Mouse (Mus musculus) mature B cell (primary cell): ENCODE results near the gene Astn1.

Experiments
- in situ Hi-C: fragments of 300-500 bp; cut with MboI; formaldehyde crosslinking; loops from 2 replicates; pipeline ENCODE4 v1.14.3; 2019

Gene Astn1

DNA sequence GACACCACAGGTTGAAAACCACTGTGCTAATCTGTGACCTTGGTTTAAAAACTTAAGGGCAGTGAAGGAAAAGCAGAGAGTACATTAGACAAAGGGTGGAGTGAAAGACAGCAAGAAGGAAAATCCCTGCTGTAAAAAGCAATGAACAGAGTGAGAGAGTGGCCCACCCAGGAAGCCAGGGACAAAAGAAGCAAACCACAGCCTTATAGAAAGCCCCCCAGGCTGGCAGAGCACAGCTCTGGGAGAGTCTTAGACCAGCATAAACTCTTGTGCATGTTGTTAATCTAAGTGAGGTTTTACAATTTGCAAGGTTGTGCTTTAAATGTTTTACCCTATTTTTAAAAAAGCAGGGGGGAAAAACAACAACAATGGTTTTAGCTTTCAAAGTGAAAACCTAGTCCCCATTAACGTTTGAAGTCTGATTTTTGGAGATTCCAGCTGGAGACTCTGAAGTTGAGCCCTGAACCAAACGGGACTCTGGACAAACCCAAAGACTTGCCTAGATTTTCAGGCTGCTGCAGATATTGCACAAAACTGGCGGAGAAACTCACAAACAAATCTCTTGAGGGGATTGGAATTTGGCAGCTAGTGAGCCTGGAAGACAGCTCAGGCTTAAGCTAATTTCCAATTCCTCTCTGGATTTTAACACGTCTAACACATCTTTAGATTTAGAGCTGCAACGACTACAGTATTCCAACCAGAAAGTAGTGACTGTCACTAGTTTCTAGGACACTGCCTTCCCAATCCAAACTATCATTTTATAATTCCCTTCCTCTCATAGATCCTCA is 377.3 kb downstream of the Astn1 start:
- in situ Hi-C loops, result no loop called here

DNA sequence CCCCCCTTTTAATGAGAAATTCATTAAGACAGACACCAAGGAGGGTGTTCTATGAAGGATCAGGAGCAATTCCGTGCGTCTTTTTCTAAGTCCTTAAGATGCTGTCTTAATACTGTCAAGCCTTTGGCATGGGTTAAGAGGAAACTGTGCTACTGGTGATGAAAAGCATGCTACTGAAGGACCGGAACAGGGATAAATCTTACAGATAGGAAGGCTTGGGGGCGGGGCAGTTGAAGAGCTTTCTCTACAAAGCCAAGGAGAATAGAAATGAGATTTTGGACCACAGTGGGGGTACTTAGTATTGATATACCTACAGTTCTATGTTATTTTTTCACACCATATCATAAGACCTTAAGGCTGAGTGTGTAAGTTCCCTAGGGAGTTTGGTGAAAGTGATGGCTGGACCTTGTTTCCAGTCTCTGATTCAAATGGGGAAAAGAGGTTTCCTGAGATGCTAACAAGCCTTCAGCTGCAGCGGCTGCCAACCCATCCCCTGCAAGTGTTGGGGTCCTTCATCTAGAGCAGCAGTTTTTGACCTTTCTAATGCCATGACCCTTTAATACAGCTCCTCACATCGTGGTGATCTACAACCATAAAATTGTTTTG is 378.2 kb downstream of the Astn1 start:
- in situ Hi-C loops, result no loop called here

DNA sequence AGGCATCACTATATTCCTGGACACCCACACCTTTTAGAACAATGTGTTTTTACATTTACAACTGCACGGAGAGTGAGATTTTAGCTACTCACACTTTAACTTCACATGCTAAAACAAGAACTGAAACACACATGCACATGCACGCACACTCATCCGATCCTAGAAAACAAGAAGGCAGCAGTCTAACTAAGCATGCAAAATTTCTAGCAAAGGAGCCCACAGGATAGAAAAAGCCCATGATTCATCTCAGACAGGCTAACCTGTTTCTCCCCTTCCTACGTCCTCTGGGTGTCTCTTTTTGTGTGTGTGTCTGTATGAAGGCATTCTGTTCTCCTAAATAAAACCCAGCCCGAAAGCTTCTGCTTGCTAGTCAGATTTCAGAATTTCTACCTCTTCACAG is 378.9 kb downstream of the Astn1 start:
- in situ Hi-C loops, result no loop called here
